Mouse (Mus musculus): Measurements from ENCODE around the gene Glt1d1.

GRCm38 (mm10) chr5:127616151-127616550 lies 15.9 kb upstream of the Glt1d1 start:
- TF ChIP-seq CTCF (IDR thresholded peaks at IDR 0.05; ENCODE audit: low read depth), result no peak
- no peak for TF ChIP-seq EP300 (optimal IDR thresholded peaks at IDR 0.05)
